Mouse (Mus musculus) heart, postnatal 36 days (tissue): ENCODE measurements around the gene Pde6c. TPM values are rescaled to one million over a fixed set of nuclear protein-coding genes. Genes with fewer than 3 reads are reported as not detected.
A peak's percentile ranks its signal among the peaks of the same experiment; 100 is the strongest.

Source experiments
- DNase-seq, 2 experiments: peaks; one replicate each; pipeline ENCODE4 v3.0.0; 2021 to 2022
- intact Hi-C: fragments of 180-260 bp; cut with DNase I; formaldehyde crosslinking; loops from one replicate; pipeline ENCODE4 v1.15.1; 2025
- total RNA-seq, 2 experiments: library from RNA; stranded (reverse); gene quantifications; 2 replicates each; pipeline ENCODE4 v1.2.3; 2021

Pde6c gene
- total RNA-seq, 2 experiments from 2014 or later, result not detected

GRCm38 (mm10) chr19:38133986-38134385, 1.4 kb downstream of the Pde6c start:
- no peak for DNase-seq
- intact Hi-C loops, result no loop called here

GRCm38 (mm10) chr19:38134806-38135205, 2.2 kb downstream of the Pde6c start:
- intact Hi-C loops, result no loop called here

GRCm38 (mm10) chr19:38143540-38144271, 11.1 kb downstream of the Pde6c start:
- intact Hi-C loops, result no loop called here

More at GRCm38 (mm10) chr19:38134806-38135205, 2.2 kb downstream of the Pde6c start:
- DNase-seq, result no peak

GRCm38 (mm10) chr19:38156243-38156642, 23.7 kb downstream of the Pde6c start:
- DNase-seq, result no peak

More at GRCm38 (mm10) chr19:38143540-38144271, 11.1 kb downstream of the Pde6c start:
- DNase-seq, result no peak

GRCm38 (mm10) chr19:38161648-38162354, 29.2 kb downstream of the Pde6c start:
- intact Hi-C loops, result no loop called here
- no peak for DNase-seq

More at GRCm38 (mm10) chr19:38156243-38156642, 23.7 kb downstream of the Pde6c start:
- intact Hi-C loops, result no loop called here

GRCm38 (mm10) chr19:38164633-38165032, 32.1 kb downstream of the Pde6c start:
- intact Hi-C loops, result no loop called here
- DNase-seq, result no peak

- no peak for DNase-seq
- intact Hi-C loops, result no loop called here
Measured at GRCm38 (mm10) chr19:38179675-38180074, 47.1 kb downstream of the Pde6c start.

- DNase-seq, result no peak
- intact Hi-C loops, result no loop called here
Measured at GRCm38 (mm10) chr19:38186631-38187344, 54.2 kb downstream of the Pde6c start.

GRCm38 (mm10) chr19:38187345-38187680, 54.7 kb downstream of the Pde6c start:
- DNase-seq, result no peak
- intact Hi-C loops, result no loop called here

- intact Hi-C loops, result no loop called here
- no peak for DNase-seq
Measured at GRCm38 (mm10) chr19:38190606-38191005, 58.0 kb downstream of the Pde6c start.

- DNase-seq, result no peak
- intact Hi-C loops, result no loop called here
Measured at GRCm38 (mm10) chr19:38191446-38191845, 58.9 kb downstream of the Pde6c start.

- intact Hi-C loops, result no loop called here
- DNase-seq, result no peak
Measured at GRCm38 (mm10) chr19:38195245-38195644, 62.7 kb downstream of the Pde6c start.

GRCm38 (mm10) chr19:38198731-38199130, 66.2 kb downstream of the Pde6c start:
- intact Hi-C loops, result loop anchor here (1.0 kb wide), 1 partner anchor 243 kb away; no protein-coding TSS in a partner anchor
- DNase-seq, result no peak

GRCm38 (mm10) chr19:38206669-38207068, 74.1 kb downstream of the Pde6c start:
- no peak for DNase-seq
- intact Hi-C loops, result loop anchor here (5.0 kb wide), 1 partner anchor 146 kb away; no protein-coding TSS in a partner anchor

- intact Hi-C loops, result no loop called here
- DNase-seq, result no peak
Measured at GRCm38 (mm10) chr19:38217696-38218095, 85.1 kb downstream of the Pde6c start.

- intact Hi-C loops, result no loop called here
- peak in 1 of 2 experiments; percentile 2 for DNase-seq
Measured at GRCm38 (mm10) chr19:38223356-38223904, 90.8 kb downstream of the Pde6c start.

- peak; percentile 89 to 92 for DNase-seq
- intact Hi-C loops, result no loop called here
Measured at GRCm38 (mm10) chr19:38223905-38224684, 91.5 kb downstream of the Pde6c start, which contains the start of gene Fra10ac1. Gene Fra10ac1 (minus strand): TSS chr19:38224156.

GRCm38 (mm10) chr19:38224685-38225060, 92.1 kb downstream of the Pde6c start:
- DNase-seq, result no peak
- intact Hi-C loops, result no loop called here

GRCm38 (mm10) chr19:38228699-38229098, 96.1 kb downstream of the Pde6c start:
- intact Hi-C loops, result no loop called here
- DNase-seq, result no peak

- intact Hi-C loops, result no loop called here
- DNase-seq, result no peak
Measured at GRCm38 (mm10) chr19:38232087-38232486, 99.5 kb downstream of the Pde6c start.
